Mouse (Mus musculus): Measurements from ENCODE around the gene Hist2h2ac. TPM values are rescaled to one million over a fixed set of nuclear protein-coding genes. Genes with fewer than 3 reads are reported as not detected.

Gene Hist2h2ac
- total and polyA plus RNA-seq, 2 experiments: 1.6 to 113 TPM

DNA sequence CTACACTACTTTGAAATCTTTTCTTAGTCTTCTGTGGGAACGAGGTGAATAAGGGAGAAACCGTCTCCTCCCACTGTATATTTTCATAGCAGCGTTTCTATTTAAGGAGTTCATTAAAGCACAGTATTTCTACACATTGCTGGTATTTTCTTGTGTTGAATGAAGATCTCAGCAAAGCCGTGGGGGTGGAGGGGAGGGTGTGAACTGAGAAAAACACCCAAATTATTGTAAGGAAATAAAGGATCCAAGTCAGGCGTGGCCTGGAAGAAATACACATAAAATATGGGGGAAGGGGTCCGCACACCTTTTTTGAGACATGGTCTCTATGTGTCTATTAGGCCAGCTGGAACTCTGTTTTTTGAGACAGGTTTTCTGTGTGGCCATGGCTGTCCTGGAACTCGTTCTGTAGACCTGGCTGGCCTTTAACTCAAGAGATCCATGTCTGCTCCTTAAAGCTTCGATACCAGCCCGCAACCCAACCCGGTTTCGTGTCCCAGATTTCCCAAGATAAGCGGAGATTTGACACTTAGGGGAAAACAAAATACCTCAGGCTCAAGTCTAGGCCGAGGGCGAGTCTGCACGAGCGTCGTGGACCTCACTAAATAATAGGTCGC, 49.0 kb downstream of the Hist2h2ac start:
- no peak for TF ChIP-seq POLR2A (IDR thresholded peaks at IDR 0.05; ENCODE audit: extremely low read depth, insufficient read depth, low read length)
- no peak for TF ChIP-seq CTCF (IDR thresholded peaks at IDR 0.05; ENCODE audit: low read depth, low read length)
- WGBS: 11% methylated on average over 18 of the region's 18 CpGs
- Histone ChIP-seq H3K4me1 (ENCODE audit: control insufficient read depth, insufficient read depth, low read length) (peaks cover 12% of the 10 kb centered on the region), H3K79me2 (ENCODE audit: control insufficient read depth, insufficient read depth, low read length) (peaks cover 9% of the 10 kb centered on the region; the same call in 1 of the 2 replicates), H3K9ac (ENCODE audit: low read depth, low read length) (peak overlapping the region; percentile 92), H3K27me3 (ENCODE audit: control insufficient read depth, insufficient read depth, low read length) (no peaks in the 10 kb centered on the region), H3K36me3 (ENCODE audit: control insufficient read depth, insufficient read depth, low read length) (peaks cover 11% of the 10 kb centered on the region), H3K4me3 (ENCODE audit: insufficient read depth, low read depth, low read length) (peak overlapping the region; percentile 87), H3K27ac (replicated peaks; ENCODE audit: insufficient read depth, low read depth, low read length) (peak overlapping the region; percentile 98)
- DNase-seq (ENCODE audit: extremely low read depth, low read depth, low spot score): no peak

- H3K36me3 ChIP-seq (ENCODE audit: control insufficient read depth, insufficient read depth, low read length): peaks cover 7% of the 10 kb centered on the region
- TF ChIP-seq CTCF (IDR thresholded peaks at IDR 0.05; ENCODE audit: low read depth, low read length): no peak
- TF ChIP-seq POLR2A (IDR thresholded peaks at IDR 0.05; ENCODE audit: extremely low read depth, insufficient read depth, low read length): no peak
- H3K27me3 ChIP-seq (ENCODE audit: control insufficient read depth, insufficient read depth, low read length): no peaks in the 10 kb centered on the region
- peak; percentile 9 for DNase-seq (ENCODE audit: extremely low read depth, low read depth, low spot score)
- H3K79me2 ChIP-seq (ENCODE audit: control insufficient read depth, insufficient read depth, low read length): peaks cover 9% of the 10 kb centered on the region; the same call in 1 of the 2 replicates
- peaks cover 12% of the 10 kb centered on the region for H3K4me1 ChIP-seq (ENCODE audit: control insufficient read depth, insufficient read depth, low read length)
- peak overlapping the region; percentile 29; the same call in 1 of the 2 replicates for H3K9ac ChIP-seq (ENCODE audit: low read depth, low read length)
- 0 out of 2 replicates have a peak overlapping the region, but pooled peaks have one; percentile 1 for H3K27ac ChIP-seq (replicated peaks; ENCODE audit: insufficient read depth, low read depth, low read length)
- peak overlapping the region; percentile 87; the same call in 1 of the 2 replicates for H3K4me3 ChIP-seq (ENCODE audit: insufficient read depth, low read depth, low read length)
- WGBS: 50% methylated on average over 10 of the region's 10 CpGs
These were observed 49.6 kb downstream of the Hist2h2ac start for GRCm38 (mm10) chr3:96170976-96171545.

Other genes starting within 250 kb of the Hist2h2ac start
- 5.2 and 6.8 TPM in 2 replicates for gene Plekho1, start 224.9 kb downstream of the Hist2h2ac start, total RNA-seq (2014; rRNA removed)
- gene Plekho1, start 224.9 kb downstream of the Hist2h2ac start, polyA plus RNA-seq (2012; rRNA removed): 4.6 and 8.0 TPM in 2 replicates
- gene Vps45, start 162.4 kb downstream of the Hist2h2ac start, total RNA-seq (2014; rRNA removed): 8.9 and 10.7 TPM in 2 replicates
- 2.1 and 2.4 TPM in 2 replicates for gene Vps45, start 162.4 kb downstream of the Hist2h2ac start, polyA plus RNA-seq (2012; rRNA removed)
- 8.9 and 11.9 TPM in 2 replicates for gene Otud7b, start 116.4 kb downstream of the Hist2h2ac start, total RNA-seq (2014; rRNA removed)
- 5.9 and 6.8 TPM in 2 replicates for gene Otud7b, start 116.4 kb downstream of the Hist2h2ac start, polyA plus RNA-seq (2012; rRNA removed)
- 1.2 and 1.4 TPM in 2 replicates for gene Mtmr11, start 58.9 kb downstream of the Hist2h2ac start, total RNA-seq (2014; rRNA removed)
- gene Mtmr11, start 58.9 kb downstream of the Hist2h2ac start, polyA plus RNA-seq (2012; rRNA removed): 1.1 and 2.8 TPM in 2 replicates
- 2.7 and 5.2 TPM in 2 replicates for gene Sf3b4, start 48.5 kb downstream of the Hist2h2ac start, total RNA-seq (2014; rRNA removed)
- 23.5 and 29.7 TPM in 2 replicates for gene Sf3b4, start 48.5 kb downstream of the Hist2h2ac start, polyA plus RNA-seq (2012; rRNA removed)
- under 0.01 and 0.07 TPM in 2 replicates for gene Sv2a, start 39.7 kb downstream of the Hist2h2ac start, total RNA-seq (2014; rRNA removed)
- 0.04 and 0.66 TPM in 2 replicates for gene Sv2a, start 39.7 kb downstream of the Hist2h2ac start, polyA plus RNA-seq (2012; rRNA removed)
- gene Bola1, start 1.2 kb downstream of the Hist2h2ac start, total RNA-seq (2014; rRNA removed): 68.7 and 74.7 TPM in 2 replicates
- 44.0 and 56.0 TPM in 2 replicates for gene Bola1, start 1.2 kb downstream of the Hist2h2ac start, polyA plus RNA-seq (2012; rRNA removed)
- 8.9 TPM in 2 replicates for gene Hist2h2ab, start 1.0 kb downstream of the Hist2h2ac start, total RNA-seq (2014; rRNA removed)
- 0.81 TPM in 1 of 2 replicates, not detected in the other for gene Hist2h2ab, start 1.0 kb downstream of the Hist2h2ac start, polyA plus RNA-seq (2012; rRNA removed)
- gene Hist2h2be, start 239 bp upstream of the Hist2h2ac start, total RNA-seq (2014; rRNA removed): 2.9 TPM in 2 replicates
- gene Hist2h2be, start 239 bp upstream of the Hist2h2ac start, polyA plus RNA-seq (2012; rRNA removed): 1.4 and 1.9 TPM in 2 replicates
- gene Hist2h3c2, start 18.2 kb upstream of the Hist2h2ac start, total RNA-seq (2014; rRNA removed): 3.5 and 8.3 TPM in 2 replicates
- 8.6 and 22.4 TPM in 2 replicates for gene Hist2h3c2, start 18.2 kb upstream of the Hist2h2ac start, polyA plus RNA-seq (2012; rRNA removed)
- 663 and 777 TPM in 2 replicates for gene Hist2h2aa2, start 19.4 kb upstream of the Hist2h2ac start, total RNA-seq (2014; rRNA removed)
- gene Hist2h2aa2, start 19.4 kb upstream of the Hist2h2ac start, polyA plus RNA-seq (2012; rRNA removed): 385 and 570 TPM in 2 replicates
- gene Hist2h2aa1, start 24.6 kb upstream of the Hist2h2ac start, total RNA-seq (2014; rRNA removed): 230 and 263 TPM in 2 replicates
- 428 and 563 TPM in 2 replicates for gene Hist2h2aa1, start 24.6 kb upstream of the Hist2h2ac start, polyA plus RNA-seq (2012; rRNA removed)
- gene Hist2h3c1, start 25.8 kb upstream of the Hist2h2ac start, total RNA-seq (2014; rRNA removed): not detected in 2 replicates
- gene Hist2h3c1, start 25.8 kb upstream of the Hist2h2ac start, polyA plus RNA-seq (2012; rRNA removed): not detected in 2 replicates
- 6.0 and 6.6 TPM in 2 replicates for gene Hist2h4, start 42.4 kb upstream of the Hist2h2ac start, total RNA-seq (2014; rRNA removed)
- gene Hist2h4, start 42.4 kb upstream of the Hist2h2ac start, polyA plus RNA-seq (2012; rRNA removed): 0.75 and 1.5 TPM in 2 replicates
- gene Hist2h3b, start 47.8 kb upstream of the Hist2h2ac start, total RNA-seq (2014; rRNA removed): 29.2 and 49.8 TPM in 2 replicates
- 5.7 and 5.8 TPM in 2 replicates for gene Hist2h3b, start 47.8 kb upstream of the Hist2h2ac start, polyA plus RNA-seq (2012; rRNA removed)
- 30.4 and 30.7 TPM in 2 replicates for gene Hist2h2bb, start 48.9 kb upstream of the Hist2h2ac start, total RNA-seq (2014; rRNA removed)
- gene Hist2h2bb, start 48.9 kb upstream of the Hist2h2ac start, polyA plus RNA-seq (2012; rRNA removed): not detected in 2 replicates
- 3.2 and 3.7 TPM in 2 replicates for gene Fcgr1, start 73.1 kb upstream of the Hist2h2ac start, total RNA-seq (2014; rRNA removed)
- gene Fcgr1, start 73.1 kb upstream of the Hist2h2ac start, polyA plus RNA-seq (2012; rRNA removed): 0.97 and 2.2 TPM in 2 replicates
- not detected in 2 replicates for gene BC107364, start 231.4 kb upstream of the Hist2h2ac start, total RNA-seq (2014; rRNA removed)
- not detected in 2 replicates for gene BC107364, start 231.4 kb upstream of the Hist2h2ac start, polyA plus RNA-seq (2012; rRNA removed)